Mouse (Mus musculus) brain, embryonic 14.5 days (tissue): ENCODE results near the gene Dlgap1.

Experiments used
- CTCF ChIP-seq: fragments of 200-500 bp; IDR thresholded peaks from 2 replicates; pipeline ENCODE4 v1.5.1; 2012; ENCODE audit warnings: inconsistent platforms, mild to moderate bottlenecking, moderate library complexity, borderline replicate concordance; ENCODE audit not compliant: insufficient read depth, insufficient read length; ENCODE audit errors: extremely low read depth
- POLR2A ChIP-seq: fragments of 200-500 bp; IDR thresholded peaks from 2 replicates; pipeline ENCODE4 v1.6.1; 2012; ENCODE audit warnings: mild to moderate bottlenecking, inconsistent platforms, borderline replicate concordance; ENCODE audit not compliant: poor library complexity, insufficient read depth, insufficient read length, severe bottlenecking; ENCODE audit errors: extremely low read depth

DNA sequence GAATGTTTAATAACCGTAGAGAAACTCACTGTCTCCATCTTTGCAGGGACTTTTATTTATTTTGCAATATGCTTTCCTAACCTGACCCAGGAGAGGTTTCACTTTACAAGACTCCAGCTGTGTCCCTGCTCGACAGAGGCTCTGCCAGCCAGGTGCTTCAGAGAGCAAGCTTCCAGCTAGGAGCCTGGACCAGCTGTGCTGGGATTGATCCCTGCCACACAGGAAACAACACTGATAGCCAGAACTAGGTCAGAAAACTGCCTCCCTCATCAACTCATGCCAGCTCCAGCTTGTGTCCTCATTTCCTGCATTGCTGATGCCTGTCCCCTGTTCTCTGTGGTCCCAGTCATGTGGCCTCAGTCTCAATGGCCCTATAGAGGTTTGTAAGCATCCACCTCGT, 365.3 kb downstream of the Dlgap1 start:
- TF ChIP-seq POLR2A (no peak), CTCF (no peak)
